Mouse (Mus musculus): ENCODE data around the gene Serinc2. TPM values are rescaled to one million over a fixed set of nuclear protein-coding genes. Genes with fewer than 3 reads are reported as not detected.

Serinc2 gene
- total RNA-seq (2023): 2.2 and 2.5 TPM in 2 replicates

DNA sequence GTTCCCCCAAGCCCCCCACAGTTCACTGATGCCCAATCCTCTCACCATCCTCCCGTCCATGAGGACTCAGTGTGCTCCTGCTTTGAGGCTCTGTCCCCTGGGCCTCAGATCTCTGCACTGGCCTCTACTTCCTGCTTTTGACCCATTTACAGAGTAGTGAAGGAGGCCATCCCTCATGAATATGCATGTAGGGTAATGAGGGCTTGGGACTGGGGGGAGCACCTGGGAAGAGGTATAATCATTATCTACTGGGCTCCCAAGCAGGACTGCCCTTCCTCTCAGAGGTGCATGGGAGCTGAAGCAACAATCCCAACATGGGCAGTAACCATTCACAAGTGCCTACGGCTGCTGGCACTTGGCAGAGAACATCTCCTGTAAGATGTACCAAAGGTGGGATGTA lies at the start of gene Serinc2:
TSS of gene Serinc2 (minus strand) at position 101 of the 400 bp plus-strand sequence.

DNA sequence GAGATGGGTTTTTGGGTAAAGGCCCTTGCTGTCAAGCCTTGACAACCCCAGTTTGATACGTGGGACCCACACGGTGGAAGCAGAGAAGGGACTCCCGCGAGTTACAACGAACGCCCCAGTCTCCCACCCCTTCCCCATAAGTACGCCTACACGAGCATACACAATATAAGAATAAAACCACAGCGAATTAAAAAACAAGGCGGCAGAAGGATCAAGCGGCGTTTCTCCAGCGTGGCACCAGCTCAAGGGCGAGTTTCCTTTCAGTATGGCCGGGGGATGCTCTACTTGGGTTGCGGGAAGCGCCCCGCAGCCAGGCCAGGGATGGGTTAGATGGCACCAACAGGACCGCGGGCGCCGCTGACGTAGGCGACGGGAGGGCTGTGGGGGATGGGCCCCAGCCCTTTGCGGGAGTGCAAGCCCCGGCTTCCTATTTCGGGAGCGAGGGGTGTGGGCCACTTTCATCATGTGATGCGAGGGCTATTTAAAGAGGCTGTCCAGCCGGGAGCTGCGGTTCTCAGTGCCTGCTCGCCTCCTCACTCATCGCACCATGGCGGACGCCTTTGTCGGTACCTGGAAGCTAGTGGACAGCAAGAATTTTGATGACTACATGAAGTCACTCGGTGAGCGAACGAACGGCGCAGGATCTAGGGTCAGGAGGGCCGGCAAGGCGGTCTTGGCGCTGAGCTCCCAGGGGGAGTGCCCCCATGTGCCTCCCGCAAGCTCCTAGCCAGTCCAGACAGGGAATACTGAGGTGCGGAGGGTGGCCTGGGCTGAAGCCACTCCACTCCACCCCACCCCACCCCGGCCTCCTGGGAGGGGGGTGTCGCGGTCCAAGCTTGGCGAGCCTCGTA lies 29.5 kb upstream of the Serinc2 start, which contains the start of the genes Fabp3 and Gm10570:
TSS of gene Fabp3 (plus strand) at position 365 of the 851 bp plus-strand sequence.
TSS of gene Gm10570 (minus strand) at position 444 of the 851 bp plus-strand sequence.

DNA sequence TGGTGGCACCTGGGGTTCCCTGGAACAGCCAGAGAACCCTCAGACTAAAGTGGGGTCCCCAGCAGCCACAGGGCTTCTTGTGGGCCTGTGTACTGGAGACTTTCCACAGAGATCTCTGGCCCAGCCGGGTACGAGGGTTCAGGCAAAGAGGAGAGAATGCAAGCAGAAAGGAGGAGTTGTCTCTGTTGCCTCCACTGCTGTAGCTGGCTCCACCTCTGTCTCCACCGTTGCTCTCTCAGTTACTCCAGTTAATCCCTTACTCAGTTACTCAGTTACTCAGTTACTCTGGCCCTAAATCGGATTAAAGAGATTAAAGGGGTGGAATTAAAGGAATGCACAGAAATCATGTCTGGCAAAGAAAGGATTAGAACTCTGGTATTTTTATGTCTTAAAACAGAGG lies 56.8 kb downstream of the Serinc2 start, which contains the start of gene Gm853:
TSS of gene Gm853 (minus strand) at position 223 of the 400 bp plus-strand sequence.

Other genes with a start within 250 kb of the Serinc2 start
- not detected in 2 replicates for gene Col16a1, start 231.4 kb downstream of the Serinc2 start, total RNA-seq (2023)
- gene Pef1, start 176.6 kb downstream of the Serinc2 start, total RNA-seq (2023): 53.4 and 70.7 TPM in 2 replicates
- gene Hcrtr1, start 139.8 kb downstream of the Serinc2 start, total RNA-seq (2023): 0.59 TPM in 1 of 2 replicates, not detected in the other
- gene Tinagl1, start 104.1 kb downstream of the Serinc2 start, total RNA-seq (2023): 67.0 and 83.9 TPM in 2 replicates
- gene Gm853, start 56.8 kb downstream of the Serinc2 start, total RNA-seq (2023): not detected in 2 replicates
- gene Fabp3, start 29.4 kb upstream of the Serinc2 start, total RNA-seq (2023): not detected in 2 replicates
- not detected in 2 replicates for gene Gm10570, start 29.5 kb upstream of the Serinc2 start, total RNA-seq (2023)
- 10.5 and 12.6 TPM in 2 replicates for gene Zcchc17, start 80.7 kb upstream of the Serinc2 start, total RNA-seq (2023)
- 38.0 and 43.5 TPM in 2 replicates for gene Snrnp40, start 80.9 kb upstream of the Serinc2 start, total RNA-seq (2023)